24 mouse cellular contexts compared by ENCODE assay signal in genomic region chr3:152295896-152296295, GRCm38 (mm10). TPM values are rescaled to one million over a fixed set of nuclear protein-coding genes. Genes with fewer than 3 reads are reported as not detected.
A peak's percentile ranks its signal among the peaks of the same experiment; 100 is the strongest.
DNase-seq lines count a peak whose midpoint lies in the region; ATAC-seq and TF ChIP-seq lines count a peak whose summit lies in the region.
"Had no signal": no experiment of that assay in that cellular context is flagged by ENCODE, and none has a peak within 500 bp of the region (broad histone marks: within the 10 kb centered on the region; RNA-seq: fewer than 3 reads in every experiment).

No protein-coding gene starts in this region.

- H3K9ac ChIP-seq in heart, adult 2 months (ENCODE audit: low read depth, low read length), result no peak overlapping the region
- H3K9ac ChIP-seq in heart, postnatal 0 days (replicated peaks; ENCODE audit: low read depth, low read length), result no peak overlapping the region
- H3K9ac ChIP-seq in lung, embryonic 15.5 days, result no peak overlapping the region
- H3K9ac ChIP-seq: embryonic facial prominence, embryonic 12.5 days; forebrain, embryonic 13.5 days; forebrain, embryonic 15.5 days had no signal

- no peaks in the 10 kb centered on the region for H3K4me1 ChIP-seq in heart, adult 2 months (ENCODE audit: control insufficient read depth, insufficient read depth, low read length)
- peaks cover 11% of the 10 kb centered on the region; the same call in 1 of the 2 replicates for H3K4me1 ChIP-seq in heart, postnatal 0 days (ENCODE audit: control insufficient read depth, insufficient read depth)
- peaks cover 25% of the 10 kb centered on the region for H3K4me1 ChIP-seq in lung, embryonic 15.5 days
- H3K4me1 ChIP-seq: forebrain, embryonic 13.5 days; forebrain, embryonic 15.5 days had no signal

- H3K79me2 ChIP-seq in heart, adult 2 months (replicated peaks; ENCODE audit: control insufficient read depth, insufficient read depth, low read length), result no peaks in the 10 kb centered on the region

- H3K4me3 ChIP-seq in heart, adult 2 months, result no peak overlapping the region
- no peak overlapping the region for H3K4me3 ChIP-seq in heart, postnatal 0 days (ENCODE audit: low read depth, low read length)
- H3K4me3 ChIP-seq in lung, embryonic 15.5 days, result no peak overlapping the region
- H3K4me3 ChIP-seq: embryonic facial prominence, embryonic 10.5 days; embryonic facial prominence, embryonic 12.5 days; forebrain, embryonic 13.5 days; forebrain, embryonic 15.5 days had no signal

- 97% methylated on average over 5 of the region's 5 CpGs for WGBS in heart, adult 2 months
- WGBS in heart, postnatal 0 days, result 95% methylated on average over 5 of the region's 5 CpGs
- WGBS in lung, embryonic 15.5 days, result 88% methylated on average over 5 of the region's 5 CpGs

- no peak for ATAC-seq in heart, postnatal 0 days (ENCODE audit: insufficient read depth, low read depth)
- ATAC-seq in lung, embryonic 15.5 days (ENCODE audit: borderline replicate concordance, extremely low read depth, low FRiP score, low TSS enrichment), result no peak
- ATAC-seq: activated CD4-positive, CD25-positive, alpha-beta regulatory T cell, adult 4 months; CD4-positive, CD25-positive, alpha-beta regulatory T cell, adult 4 months; forebrain, embryonic 13.5 days; forebrain, embryonic 15.5 days; Patski had no signal

- DNase-seq in heart, adult 11 months, result peak; percentile 85
- DNase-seq in heart, adult 2 months, result no peak
- peak; percentile 0 for DNase-seq in heart, postnatal 0 days (ENCODE audit: low spot score)
- DNase-seq in heart, adult 18-20 months, result no peak
- no peak for DNase-seq in lung, adult 18-20 months
- DNase-seq: adrenal gland, adult 8-10 months; adrenal gland, postnatal 14 days; adrenal gland, postnatal 36 days; B cell, adult 2 months; cerebellum, adult 11-12 months; cerebellum, adult 2 months; cerebellum, adult 9-10 months; cerebellum, postnatal 10 days; cerebellum, postnatal 25 days had no signal

- H3K4me2 ChIP-seq in heart, postnatal 0 days (ENCODE audit: low read depth, low read length), result no peak overlapping the region
- H3K4me2 ChIP-seq in lung, embryonic 15.5 days, result no peak overlapping the region
- H3K4me2 ChIP-seq: embryonic facial prominence, embryonic 12.5 days; forebrain, embryonic 13.5 days; forebrain, embryonic 15.5 days had no signal

- no peaks in the 10 kb centered on the region for H3K9me3 ChIP-seq in heart, postnatal 0 days (replicated peaks; ENCODE audit: control insufficient read depth, low read length)
- H3K9me3 ChIP-seq in lung, embryonic 15.5 days, result no peaks in the 10 kb centered on the region
- H3K9me3 ChIP-seq: embryonic facial prominence, embryonic 10.5 days; embryonic facial prominence, embryonic 12.5 days; forebrain, embryonic 13.5 days; forebrain, embryonic 15.5 days; G1E had no signal

- no peak for TF ChIP-seq CTCF in heart, adult 2 months (IDR thresholded peaks at IDR 0.05)
- TF ChIP-seq CTCF in heart, postnatal 0 days (IDR thresholded peaks at IDR 0.05; ENCODE audit: low read depth), result no peak

- no peak overlapping the region for H3K27ac ChIP-seq in heart, adult 2 months
- H3K27ac ChIP-seq in heart, postnatal 0 days (ENCODE audit: low read depth), result no peak overlapping the region
- H3K27ac ChIP-seq in lung, embryonic 15.5 days, result peak overlapping the region; percentile 53; the same call in 1 of the 2 replicates
- H3K27ac ChIP-seq: embryonic facial prominence, embryonic 10.5 days; embryonic facial prominence, embryonic 12.5 days; forebrain, embryonic 13.5 days; forebrain, embryonic 15.5 days had no signal

- no peaks in the 10 kb centered on the region for H3K36me3 ChIP-seq in heart, adult 2 months (ENCODE audit: control insufficient read depth, insufficient read depth, low read length)
- H3K36me3 ChIP-seq in heart, postnatal 0 days (replicated peaks; ENCODE audit: control insufficient read depth, insufficient read depth, low read length), result peaks cover 18% of the 10 kb centered on the region
- H3K36me3 ChIP-seq in lung, embryonic 15.5 days, result peaks cover 3% of the 10 kb centered on the region; the same call in 1 of the 2 replicates

- H3K27me3 ChIP-seq in heart, adult 2 months (ENCODE audit: control insufficient read depth, insufficient read depth, low read length), result no peaks in the 10 kb centered on the region
- no peaks in the 10 kb centered on the region for H3K27me3 ChIP-seq in heart, postnatal 0 days (ENCODE audit: control insufficient read depth, insufficient read depth, low read length)
- H3K27me3 ChIP-seq in lung, embryonic 15.5 days, result no peaks in the 10 kb centered on the region
- H3K27me3 ChIP-seq: CH12.LX; embryonic facial prominence, embryonic 12.5 days; forebrain, embryonic 13.5 days; forebrain, embryonic 15.5 days; Patski had no signal

- TF ChIP-seq EP300 in heart, adult 2 months (IDR thresholded peaks at IDR 0.05; ENCODE audit: insufficient read depth, low read depth, low read length), result no peak
- no peak for TF ChIP-seq EP300 in heart, postnatal 0 days (IDR thresholded peaks at IDR 0.05; ENCODE audit: low read depth)

- TF ChIP-seq POLR2A in heart, adult 2 months (IDR thresholded peaks at IDR 0.05; ENCODE audit: insufficient read depth, low read depth, low read length), result no peak

- intact Hi-C loops in heart, adult 2 months (cut with DNase I), result no loop called here

RNA-seq across cellular contexts. Expression of gene Nexn, which starts 29.7 kb away (rescaled TPM):
- total RNA-seq in heart, adult 2 months (2021), result 100 to 1,000 TPM; 316 to 339 TPM
- 16.4 and 27.2 TPM in 2 replicates for polyA plus RNA-seq in heart, adult 2 months (2012; rRNA removed)
- 32.1 and 88.6 TPM in 2 replicates for total RNA-seq in heart, postnatal 0 days (2014; rRNA removed; ENCODE audit: low replicate concordance)
- 314 and 316 TPM in 2 replicates for polyA plus RNA-seq in heart, postnatal 0 days (2015; fragmentation: Nextera tagmentation; extraction: Ambion mirVana)
- 100 to 1,000 TPM; 321 to 331 TPM for total RNA-seq in heart, adult 18-20 months (2021)
- polyA plus RNA-seq in lung, embryonic 15.5 days (2015; fragmentation: Nextera tagmentation; extraction: Ambion mirVana), result 64.4 and 75.1 TPM in 2 replicates
- polyA plus RNA-seq: G1E had no signal

RNA-seq across cellular contexts. Expression of gene Miga1, which starts 44.3 kb away (rescaled TPM):
- total RNA-seq in heart, adult 2 months (2021), result 10 to 100 TPM; 11.0 to 12.6 TPM
- polyA plus RNA-seq in heart, adult 2 months (2012; rRNA removed), result 4.2 and 10.2 TPM in 2 replicates
- total RNA-seq in heart, postnatal 0 days (2014; rRNA removed; ENCODE audit: low replicate concordance), result 6.8 and 9.8 TPM in 2 replicates
- polyA plus RNA-seq in heart, postnatal 0 days (2015; fragmentation: Nextera tagmentation; extraction: Ambion mirVana), result 8.7 and 9.0 TPM in 2 replicates
- 10 to 100 TPM; 10.8 to 14.7 TPM for total RNA-seq in heart, adult 18-20 months (2021)
- 15.6 and 16.1 TPM in 2 replicates for polyA plus RNA-seq in lung, embryonic 15.5 days (2015; fragmentation: Nextera tagmentation; extraction: Ambion mirVana)

RNA-seq across cellular contexts. Expression of gene Usp33, which starts 50.4 kb away (rescaled TPM):
- 10 to 100 TPM; 23.1 to 24.3 TPM for total RNA-seq in heart, adult 2 months (2021)
- polyA plus RNA-seq in heart, adult 2 months (2012; rRNA removed), result 9.0 and 19.6 TPM in 2 replicates
- 16.6 and 21.7 TPM in 2 replicates for total RNA-seq in heart, postnatal 0 days (2014; rRNA removed; ENCODE audit: low replicate concordance)
- 16.4 and 17.2 TPM in 2 replicates for polyA plus RNA-seq in heart, postnatal 0 days (2015; fragmentation: Nextera tagmentation; extraction: Ambion mirVana)
- 10 to 100 TPM; 22.2 to 24.3 TPM for total RNA-seq in heart, adult 18-20 months (2021)
- polyA plus RNA-seq in lung, embryonic 15.5 days (2015; fragmentation: Nextera tagmentation; extraction: Ambion mirVana), result 49.5 and 50.6 TPM in 2 replicates

Comparison
In these comparisons a context has a peak if more than half of its experiments do, and no peak if none do; other contexts are left out.
1. DNase-seq: peak in heart, adult 11 months (single experiment) and heart, postnatal 0 days (single experiment); none in heart, adult 2 months (0 of 2), heart, adult 18-20 months (0 of 2) and lung, adult 18-20 months (0 of 2).